Mouse (Mus musculus): ENCODE measurements around the gene Trim31.

Trim31 gene

GRCm38 (mm10) chr17:36897065-36897464, 853 bp upstream of the Trim31 start:
- DNase-seq (ENCODE audit: low spot score), result no peak

- no peak for DNase-seq (ENCODE audit: low spot score)
Observed at GRCm38 (mm10) chr17:36899376-36899775, 1.5 kb downstream of the Trim31 start.

- DNase-seq (ENCODE audit: low spot score), result no peak
Observed at GRCm38 (mm10) chr17:36900001-36900400, 2.1 kb downstream of the Trim31 start.

GRCm38 (mm10) chr17:36900691-36901090, 2.8 kb downstream of the Trim31 start:
- DNase-seq (ENCODE audit: low spot score), result peak; percentile 6

GRCm38 (mm10) chr17:36903651-36904050, 5.7 kb downstream of the Trim31 start:
- DNase-seq (ENCODE audit: low spot score), result no peak

- peak; percentile 8 for DNase-seq (ENCODE audit: low spot score)
Observed at GRCm38 (mm10) chr17:36908235-36908634, 10.3 kb downstream of the Trim31 start.

- no peak for DNase-seq (ENCODE audit: low spot score)
Observed at GRCm38 (mm10) chr17:36909802-36910201, 11.9 kb downstream of the Trim31 start.

GRCm38 (mm10) chr17:36912031-36912430, 14.1 kb downstream of the Trim31 start:
- no peak for DNase-seq (ENCODE audit: low spot score)

GRCm38 (mm10) chr17:36914108-36914507, 16.2 kb downstream of the Trim31 start:
- DNase-seq (ENCODE audit: low spot score), result peak; percentile 85

- peak; percentile 77 for DNase-seq (ENCODE audit: low spot score)
Observed at GRCm38 (mm10) chr17:36915076-36915475, 17.2 kb downstream of the Trim31 start.

GRCm38 (mm10) chr17:36920239-36920638, 22.3 kb downstream of the Trim31 start:
- DNase-seq (ENCODE audit: low spot score), result no peak

- no peak for DNase-seq (ENCODE audit: low spot score)
Observed at GRCm38 (mm10) chr17:36922715-36923114, 24.8 kb downstream of the Trim31 start.

GRCm38 (mm10) chr17:36923491-36923890, 25.6 kb downstream of the Trim31 start:
- DNase-seq (ENCODE audit: low spot score), result no peak

- DNase-seq (ENCODE audit: low spot score), result peak; percentile 10
Observed at GRCm38 (mm10) chr17:36927496-36928120, 29.7 kb downstream of the Trim31 start.

- DNase-seq (ENCODE audit: low spot score), result no peak
Observed at GRCm38 (mm10) chr17:36929236-36929932, 31.5 kb downstream of the Trim31 start.

- DNase-seq (ENCODE audit: low spot score), result no peak
Observed at GRCm38 (mm10) chr17:36930233-36930632, 32.3 kb downstream of the Trim31 start.

- no peak for DNase-seq (ENCODE audit: low spot score)
Observed at GRCm38 (mm10) chr17:36931130-36931529, 33.2 kb downstream of the Trim31 start.

GRCm38 (mm10) chr17:36931806-36932205, 33.9 kb downstream of the Trim31 start:
- no peak for DNase-seq (ENCODE audit: low spot score)

- no peak for DNase-seq (ENCODE audit: low spot score)
Observed at GRCm38 (mm10) chr17:36938056-36938455, 40.1 kb downstream of the Trim31 start.

GRCm38 (mm10) chr17:36942391-36942790, 44.5 kb downstream of the Trim31 start:
- DNase-seq (ENCODE audit: low spot score), result no peak

GRCm38 (mm10) chr17:36942791-36943471, 45.0 kb downstream of the Trim31 start, which contains the start of gene Rnf39:
Rnf39 (plus strand) TSS chr17:36942918.
- DNase-seq (ENCODE audit: low spot score), result peak; percentile 11

- DNase-seq (ENCODE audit: low spot score), result no peak
Observed at GRCm38 (mm10) chr17:36943691-36944090, 45.8 kb downstream of the Trim31 start.
